Mouse (Mus musculus): Measurements from ENCODE around the gene 3300002I08Rik. TPM values are rescaled to one million over a fixed set of nuclear protein-coding genes. Genes with fewer than 3 reads are reported as not detected.
"Not testable (repeated sequence)": the region's sequence is repeated elsewhere in the genome, so short reads cannot be mapped to it uniquely, and the experiment has no call there.

3300002I08Rik gene
- total RNA-seq (2021): 10 to 100 TPM in 1 of 2 experiments, 1 to 10 TPM in 1; 8.4 to 10.1 TPM
- long read RNA-seq, experiment 1, partial matches to known transcripts: 0 of 7 reads
- long read RNA-seq, experiment 1, other reads (novel, unspliced or antisense): 6 of 7 reads
- long read RNA-seq, experiment 2, partial matches to known transcripts: 0 of 7 reads
- long read RNA-seq, experiment 2, other reads (novel, unspliced or antisense): 6 of 7 reads

GRCm38 (mm10) chr2:150362113-150362877 is at the start of gene 3300002I08Rik:
Gene 3300002I08Rik (minus strand): TSS chr2:150362765.
- DNase-seq (ENCODE audit: low spot score in 2 of 2): peak; percentile 36 to 68

GRCm38 (mm10) chr2:150412146-150412545 is 49.6 kb upstream of the 3300002I08Rik start:
- not testable (repeated sequence) for DNase-seq (ENCODE audit: low spot score in 2 of 2)

GRCm38 (mm10) chr2:150390198-150390597 is 27.6 kb upstream of the 3300002I08Rik start:
- DNase-seq (ENCODE audit: low spot score in 2 of 2): no peak

- DNase-seq (ENCODE audit: low spot score in 2 of 2): not testable (repeated sequence)
Measured at GRCm38 (mm10) chr2:150385553-150386106, 23.1 kb upstream of the 3300002I08Rik start.

GRCm38 (mm10) chr2:150362878-150363229 is 289 bp upstream of the 3300002I08Rik start:
- DNase-seq (ENCODE audit: low spot score in 2 of 2): no peak

GRCm38 (mm10) chr2:150357136-150357535 is 5.4 kb downstream of the 3300002I08Rik start:
- not testable (repeated sequence) for DNase-seq (ENCODE audit: low spot score in 2 of 2)

GRCm38 (mm10) chr2:150323402-150323801 is 39.2 kb downstream of the 3300002I08Rik start, which contains the start of gene Gm10130:
Gene Gm10130 (plus strand): TSS chr2:150323702.
- no peak for DNase-seq (ENCODE audit: low spot score in 2 of 2)

GRCm38 (mm10) chr2:150318973-150319372 is 43.6 kb downstream of the 3300002I08Rik start:
- no peak for DNase-seq (ENCODE audit: low spot score in 2 of 2)

GRCm38 (mm10) chr2:150316140-150316539 is 46.4 kb downstream of the 3300002I08Rik start:
- DNase-seq (ENCODE audit: low spot score in 2 of 2): no peak

GRCm38 (mm10) chr2:150310952-150311884 is 51.3 kb downstream of the 3300002I08Rik start:
- DNase-seq (ENCODE audit: low spot score in 2 of 2): peak; percentile 62 to 81

GRCm38 (mm10) chr2:150307183-150307773 is 55.3 kb downstream of the 3300002I08Rik start:
- DNase-seq (ENCODE audit: low spot score in 2 of 2): no peak

GRCm38 (mm10) chr2:150299096-150299495 is 63.5 kb downstream of the 3300002I08Rik start:
- DNase-seq (ENCODE audit: low spot score in 2 of 2): peak in 1 of 2 experiments; percentile 4

- DNase-seq (ENCODE audit: low spot score in 2 of 2): no peak
Measured at GRCm38 (mm10) chr2:150293669-150294068, 68.9 kb downstream of the 3300002I08Rik start.

Other genes with a start within 250 kb of the 3300002I08Rik start
- gene Zfp120, start 226.1 kb downstream of the 3300002I08Rik start, total RNA-seq (2021): 10 to 100 TPM in 1 of 2 experiments, 1 to 10 TPM in 1; 8.9 to 10.8 TPM
- not detected for gene Gm10770, start 183.1 kb downstream of the 3300002I08Rik start, total RNA-seq (2021)
- gene Gm14139, start 181.0 kb downstream of the 3300002I08Rik start, total RNA-seq (2021): 1 to 10 TPM in 1 of 2 experiments, under 1 TPM in 1; 0.50 to 1.0 TPM
- 10 to 100 TPM; 13.0 to 13.1 TPM for gene Zfp937, start 144.7 kb downstream of the 3300002I08Rik start, total RNA-seq (2021)
- 1 to 10 TPM; 9.2 to 9.5 TPM for gene Gm21994, start 107.2 kb downstream of the 3300002I08Rik start, total RNA-seq (2021)
- under 1 TPM; 0.45 to 0.59 TPM for gene Gm14124, start 105.2 kb downstream of the 3300002I08Rik start, total RNA-seq (2021)
- 1 to 10 TPM; 5.6 to 6.7 TPM for gene Gm10130, start 39.1 kb downstream of the 3300002I08Rik start, total RNA-seq (2021)
- gene Zfp442, start 88.7 kb upstream of the 3300002I08Rik start, total RNA-seq (2021): 1 to 10 TPM; 9.2 to 9.8 TPM
- 1 to 10 TPM; 1.4 to 1.9 TPM for gene Zfp345, start 122.3 kb upstream of the 3300002I08Rik start, total RNA-seq (2021)
- gene Cst7, start 207.7 kb upstream of the 3300002I08Rik start, total RNA-seq (2021): under 1 TPM; 0.31 TPM
- 10 to 100 TPM; 87.6 to 95.1 TPM for gene Apmap, start 245.8 kb upstream of the 3300002I08Rik start, total RNA-seq (2021)

All from adrenal gland, postnatal 4 days (tissue).